Mouse (Mus musculus) forebrain, embryonic 16.5 days (tissue): ENCODE measurements around the gene Tlx2. TPM values are rescaled to one million over a fixed set of nuclear protein-coding genes. Genes with fewer than 3 reads are reported as not detected.

Source experiments
- ATAC-seq: fragments of 200-750 bp; cut with Nextera tagmentation; 2 replicates; pipeline ENCODE4 v1.8.0; 2017; ENCODE audit warnings: mild to moderate bottlenecking, moderate library complexity
- H3K27ac ChIP-seq: fragments of 300-500 bp; sonication (generic); 2 replicates; pipeline ENCODE4 v1.5.1; 2014; ENCODE audit warnings: low read length, control low read depth
- H3K27me3 ChIP-seq: fragments of 300-500 bp; sonication (generic); replicated peaks from 2 replicates; pipeline ENCODE4 v1.6.1; 2014; ENCODE audit warnings: low read length; ENCODE audit not compliant: control insufficient read depth, insufficient read depth
- H3K36me3 ChIP-seq: fragments of 300-500 bp; sonication (generic); 2 replicates; pipeline ENCODE4 v1.6.1; 2014; ENCODE audit not compliant: control insufficient read depth, insufficient read depth
- H3K4me1 ChIP-seq: fragments of 300-500 bp; sonication (generic); replicated peaks from 2 replicates; pipeline ENCODE4 v1.6.1; 2014; ENCODE audit warnings: low read length; ENCODE audit not compliant: control insufficient read depth, insufficient read depth
- H3K4me2 ChIP-seq: fragments of 300-500 bp; sonication (generic); 2 replicates; pipeline ENCODE4 v1.6.1; 2014; ENCODE audit warnings: mild to moderate bottlenecking, low read length, control low read depth
- H3K4me3 ChIP-seq: fragments of 300-500 bp; sonication (generic); replicated peaks from 2 replicates; pipeline ENCODE4 v1.5.1; 2014; ENCODE audit warnings: mild to moderate bottlenecking, low read length, control low read depth
- H3K9ac ChIP-seq: fragments of 300-500 bp; sonication (generic); replicated peaks from 2 replicates; pipeline ENCODE4 v1.6.1; 2014; ENCODE audit warnings: low read depth, low read length, control low read depth
- H3K9me3 ChIP-seq: fragments of 300-500 bp; sonication (generic); 2 replicates; pipeline ENCODE4 v1.6.1; 2016; ENCODE audit warnings: low read length; ENCODE audit not compliant: control insufficient read depth
- WGBS: fragments of 180-500 bp; shearing (Covaris S2); extraction: QIAGEN DNeasy Blood & Tissue Kit; methylation state at CpG from one replicate; pipeline ENCODE4 v1.1.7; 2014; 5-methylcytosine and 5-hydroxymethylcytosine counted together
- polyA plus RNA-seq: library from polyadenylated mRNA; unstranded; fragments of >200 nt; fragmentation: Nextera tagmentation; extraction: Ambion mirVana; gene quantifications from 2 replicates; pipeline ENCODE4 v1.2.1, GENCODE M21; 2015

The Tlx2 gene
- polyA plus RNA-seq, 1 experiment from 2014 or later, result not detected

DNA sequence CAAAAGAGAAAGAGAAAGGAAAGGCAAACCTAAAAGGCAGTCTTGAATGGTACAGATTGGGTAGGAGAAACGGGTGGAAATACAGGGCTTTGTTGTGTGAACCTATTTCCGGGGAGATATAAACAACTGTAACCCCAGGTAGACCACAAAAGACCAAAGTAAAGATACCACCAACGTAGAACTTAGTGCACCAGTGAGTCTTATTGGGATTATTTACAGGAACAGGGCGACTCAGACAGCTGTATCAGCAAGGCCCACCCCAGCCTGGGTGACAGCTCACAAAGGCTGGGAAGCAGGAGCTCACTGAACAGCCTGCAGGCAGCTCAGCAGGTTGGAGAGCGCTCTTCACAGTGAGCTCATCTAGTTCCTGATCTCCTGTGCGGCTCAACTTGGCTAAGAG, 25.9 kb upstream of the Tlx2 start:
- peaks cover 9% of the 10 kb centered on the region for H3K27me3 ChIP-seq
- no peaks in the 10 kb centered on the region for H3K9me3 ChIP-seq
- H3K36me3 ChIP-seq, result no peaks in the 10 kb centered on the region
- no peak overlapping the region for H3K27ac ChIP-seq
- 49% methylated on average over 6 of the region's 6 CpGs for WGBS
- no peaks in the 10 kb centered on the region for H3K4me1 ChIP-seq
- H3K4me3 ChIP-seq, result no peak overlapping the region
- H3K4me2 ChIP-seq, result no peak overlapping the region
- H3K9ac ChIP-seq, result no peak overlapping the region
- no peak for ATAC-seq

DNA sequence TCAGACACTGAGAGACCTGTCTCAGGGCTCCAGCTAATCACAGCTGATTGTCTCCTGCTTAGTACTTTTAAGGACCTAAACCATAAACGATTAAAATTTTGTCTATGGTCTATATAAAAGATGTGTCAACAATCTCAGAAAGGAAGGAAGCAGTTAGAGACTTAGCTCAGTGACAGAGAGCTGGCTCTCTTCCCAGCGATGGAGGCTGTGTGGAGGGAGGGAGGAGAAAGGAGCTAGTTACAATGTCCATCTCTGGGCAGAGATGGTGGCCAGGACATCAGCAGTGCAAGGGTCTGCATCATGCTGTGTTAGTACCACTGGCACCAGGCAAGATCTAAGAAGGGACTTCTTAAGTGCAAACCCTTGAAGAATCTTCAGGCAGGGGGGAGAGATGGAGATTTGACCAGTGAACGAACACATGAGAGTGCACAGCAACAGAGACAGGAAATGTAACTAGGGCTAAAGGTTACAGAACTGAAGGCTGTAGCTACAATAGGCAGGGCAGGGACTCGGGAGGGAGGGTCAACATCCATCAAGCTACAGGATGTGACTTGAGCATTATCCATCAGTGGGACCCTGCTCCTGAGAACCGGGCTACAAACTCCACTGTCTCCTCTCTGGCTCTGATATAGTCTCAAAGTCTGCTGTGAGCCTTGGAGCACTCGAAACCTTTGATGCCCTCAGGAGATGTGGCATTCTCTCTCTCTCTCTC, 22.5 kb upstream of the Tlx2 start:
- Histone ChIP-seq H3K9ac (no peak overlapping the region), H3K27ac (no peak overlapping the region), H3K4me2 (no peak overlapping the region), H3K27me3 (peaks cover 26% of the 10 kb centered on the region), H3K9me3 (no peaks in the 10 kb centered on the region), H3K4me1 (no peaks in the 10 kb centered on the region; the same call in 1 of the 2 replicates), H3K36me3 (no peaks in the 10 kb centered on the region), H3K4me3 (no peak overlapping the region)
- no peak for ATAC-seq
- WGBS, result 41% methylated on average over 6 of the region's 6 CpGs

DNA sequence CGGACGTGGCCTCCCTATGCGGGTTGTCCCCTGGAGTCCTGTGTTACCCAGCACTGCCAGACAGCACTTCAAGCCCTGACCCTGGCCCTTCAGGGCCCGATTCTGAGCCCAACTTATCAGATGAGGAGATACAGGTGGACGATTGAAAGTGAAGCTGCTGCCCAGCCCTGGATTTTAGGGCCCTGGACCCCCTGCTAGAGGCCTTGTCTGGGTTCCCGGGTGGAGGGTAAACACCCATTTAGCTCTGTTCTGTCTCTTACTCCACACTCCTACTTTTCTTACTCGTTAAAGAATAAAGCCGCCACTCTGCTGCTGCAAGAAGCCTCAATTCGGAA, 17.8 kb upstream of the Tlx2 start:
- no peak for ATAC-seq
- Histone ChIP-seq H3K9ac (no peak overlapping the region), H3K4me1 (no peaks in the 10 kb centered on the region; the same call in 1 of the 2 replicates), H3K27ac (no peak overlapping the region), H3K27me3 (peaks cover 59% of the 10 kb centered on the region), H3K4me3 (no peak overlapping the region), H3K4me2 (no peak overlapping the region), H3K9me3 (no peaks in the 10 kb centered on the region), H3K36me3 (no peaks in the 10 kb centered on the region)
- 2% methylated on average over 9 of the region's 9 CpGs for WGBS

DNA sequence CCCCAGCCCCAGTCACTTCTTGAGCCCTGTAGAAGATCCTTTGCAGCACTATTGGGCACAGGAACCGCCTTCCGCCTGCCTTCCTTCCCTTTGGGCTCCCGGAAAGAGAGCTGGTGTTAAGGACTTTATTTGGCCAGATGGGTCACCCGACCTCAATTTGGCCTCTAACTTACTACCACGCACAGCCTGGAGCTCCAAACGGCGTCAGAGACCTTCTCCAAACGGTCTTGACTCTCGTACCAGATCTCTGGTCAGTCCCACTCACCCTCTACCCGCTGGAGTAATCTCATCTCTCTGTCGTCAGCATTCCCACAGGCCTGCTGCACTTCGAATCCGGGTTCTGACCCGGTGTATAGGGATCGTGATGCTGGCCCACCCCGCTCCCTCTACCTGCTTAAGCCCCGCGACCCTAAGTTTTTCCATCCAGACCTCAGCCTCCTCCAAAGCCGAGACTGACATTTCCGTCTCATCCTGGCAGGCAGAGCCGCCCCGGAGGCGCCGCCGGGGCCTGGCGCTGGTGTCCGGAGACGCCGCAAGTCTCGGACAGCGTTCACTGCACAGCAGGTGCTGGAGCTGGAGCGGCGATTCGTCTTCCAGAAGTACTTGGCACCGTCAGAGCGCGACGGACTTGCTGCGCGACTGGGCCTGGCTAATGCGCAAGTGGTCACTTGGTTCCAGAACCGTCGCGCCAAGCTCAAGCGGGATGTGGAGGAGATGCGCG, 17.3 kb upstream of the Tlx2 start:
- Histone ChIP-seq H3K4me1 (no peaks in the 10 kb centered on the region; the same call in 1 of the 2 replicates), H3K4me3 (no peak overlapping the region), H3K4me2 (no peak overlapping the region), H3K27ac (no peak overlapping the region), H3K9ac (no peak overlapping the region), H3K36me3 (no peaks in the 10 kb centered on the region; the same call in 1 of the 2 replicates), H3K9me3 (no peaks in the 10 kb centered on the region), H3K27me3 (peaks cover 64% of the 10 kb centered on the region)
- ATAC-seq, result no peak
- under 1% methylated on average over 47 of the region's 47 CpGs for WGBS

DNA sequence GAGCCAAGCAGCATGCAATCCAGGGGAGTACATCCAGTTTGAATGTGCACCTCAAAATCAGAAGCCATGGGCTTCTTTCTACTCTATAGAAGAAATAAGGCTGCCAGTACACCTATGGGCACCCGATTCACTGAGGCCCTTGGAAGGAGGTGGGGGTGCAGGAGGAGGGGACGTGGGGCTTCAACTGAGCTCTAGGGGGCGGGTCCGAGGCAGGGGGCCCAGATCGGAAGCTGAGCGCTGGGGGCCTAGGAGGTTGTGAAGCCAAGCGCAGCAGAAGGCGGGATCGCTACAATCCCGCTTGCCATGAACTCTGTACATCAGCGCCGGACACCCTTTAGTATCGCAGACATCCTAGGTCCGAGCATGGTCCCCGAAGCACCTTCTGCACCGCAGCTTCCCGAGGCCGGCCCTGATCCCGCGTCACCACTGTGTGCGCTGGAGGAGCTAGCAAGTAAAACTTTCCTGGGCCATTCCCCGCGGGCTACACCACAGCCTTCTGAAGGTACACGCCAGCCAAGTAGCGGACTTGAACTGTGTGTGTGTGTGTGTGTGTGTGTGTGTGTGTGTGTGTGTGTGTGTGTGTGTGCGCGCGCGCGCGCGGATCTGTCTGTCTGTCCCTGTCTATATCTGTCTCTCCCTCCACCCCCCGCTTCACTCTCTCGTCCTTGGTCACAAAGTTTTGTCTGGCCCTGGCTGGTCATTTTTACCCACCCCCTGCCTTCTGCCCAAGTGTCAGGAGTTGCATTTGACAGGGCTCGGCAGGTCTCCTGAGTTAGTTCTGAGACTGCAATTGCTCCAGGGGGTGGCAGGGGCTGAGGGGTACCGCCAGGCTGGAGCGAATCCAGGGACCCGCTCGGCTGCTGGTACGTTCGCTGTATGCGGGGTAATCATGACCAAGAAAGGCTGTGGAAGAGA, 16.3 kb upstream of the Tlx2 start, which contains the start of gene Lbx2:
Gene Lbx2, plus strand, starts transcription at position 247 of the 915 bp plus-strand sequence.
- peaks cover 4% of the 10 kb centered on the region for H3K36me3 ChIP-seq
- H3K27me3 ChIP-seq, result peaks cover 65% of the 10 kb centered on the region
- no peaks in the 10 kb centered on the region for H3K9me3 ChIP-seq
- H3K9ac ChIP-seq, result no peak within 1 kb of the TSS
- no peaks in the 10 kb centered on the region; the same call in 1 of the 2 replicates for H3K4me1 ChIP-seq
- no peak within 1 kb of the TSS for H3K4me2 ChIP-seq
- no peak within 1 kb of the TSS for H3K27ac ChIP-seq
- no peak for ATAC-seq
- 3% methylated on average over 41 of the region's 42 CpGs for WGBS
- H3K4me3 ChIP-seq, result no peak within 1 kb of the TSS

DNA sequence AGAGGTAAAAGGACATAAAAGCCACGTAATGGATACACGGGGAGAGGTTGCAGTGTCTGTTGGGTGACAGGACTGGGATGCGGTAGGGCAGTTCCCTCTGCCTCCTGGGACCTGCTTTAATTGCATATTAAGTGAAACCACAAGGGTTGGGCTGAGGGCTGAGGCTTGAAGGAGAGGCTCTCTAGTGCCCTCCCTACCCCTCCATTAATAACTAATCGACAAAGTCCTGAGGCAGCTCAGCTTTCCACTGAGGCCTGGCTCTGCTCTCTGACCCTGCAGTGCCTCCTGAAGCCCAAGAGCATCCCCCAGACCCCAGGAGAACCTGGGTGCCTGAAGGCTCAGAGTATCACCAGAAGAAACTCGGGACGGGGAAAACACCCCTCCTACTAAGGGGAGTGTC, 14.4 kb upstream of the Tlx2 start:
- no peak for ATAC-seq
- Histone ChIP-seq H3K4me3 (no peak overlapping the region), H3K27ac (no peak overlapping the region), H3K36me3 (peaks cover 8% of the 10 kb centered on the region), H3K4me2 (no peak overlapping the region), H3K27me3 (peaks cover 56% of the 10 kb centered on the region), H3K9me3 (no peaks in the 10 kb centered on the region), H3K4me1 (peaks cover 7% of the 10 kb centered on the region), H3K9ac (no peak overlapping the region)
- 2% methylated on average over 6 of the region's 6 CpGs for WGBS

DNA sequence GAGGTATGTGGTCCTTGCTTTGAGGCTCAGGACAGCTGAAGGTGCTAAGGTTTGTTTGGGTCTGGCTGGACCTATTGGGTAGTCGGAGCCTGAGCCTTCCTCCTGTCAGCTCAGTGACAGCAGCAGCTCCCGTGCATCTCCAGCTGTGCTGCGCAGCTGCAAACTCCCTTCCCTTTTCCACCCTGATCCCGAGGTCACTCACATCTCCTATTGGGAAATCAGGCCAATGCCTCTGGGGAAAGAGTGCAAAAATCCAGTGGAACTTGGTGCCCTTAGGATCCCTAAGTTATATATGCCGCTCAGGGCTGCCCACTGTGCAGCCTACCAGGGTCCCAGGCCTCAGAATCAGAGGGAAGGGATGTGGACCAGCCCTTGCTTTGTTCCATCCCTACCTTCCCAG, 13.4 kb upstream of the Tlx2 start:
- WGBS, result 6% methylated on average over 5 of the region's 5 CpGs
- Histone ChIP-seq H3K27me3 (peaks cover 48% of the 10 kb centered on the region), H3K4me1 (peaks cover 14% of the 10 kb centered on the region), H3K4me3 (no peak overlapping the region), H3K27ac (no peak overlapping the region), H3K9ac (no peak overlapping the region), H3K9me3 (no peaks in the 10 kb centered on the region), H3K4me2 (no peak overlapping the region), H3K36me3 (peaks cover 8% of the 10 kb centered on the region)
- ATAC-seq, result no peak

DNA sequence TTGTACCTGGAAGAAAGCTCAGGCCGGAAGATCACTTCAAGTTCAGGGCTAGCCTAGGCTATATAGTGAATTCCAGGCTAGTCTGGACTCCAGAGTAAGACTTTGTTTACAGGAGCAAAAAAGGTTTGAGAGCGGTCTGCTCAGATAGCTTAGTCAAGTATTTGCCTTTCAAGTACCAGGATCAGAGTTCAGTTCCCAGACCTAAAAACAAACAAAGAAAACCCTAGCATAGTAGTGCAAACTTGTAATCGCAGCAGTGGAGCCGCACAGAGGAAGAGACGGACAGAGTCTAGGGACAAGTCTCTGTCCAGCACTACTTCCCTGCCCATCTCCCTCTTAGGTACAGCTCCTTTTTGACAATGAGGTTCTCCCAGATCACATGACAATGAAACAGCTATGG, 10.1 kb upstream of the Tlx2 start:
- H3K4me1 ChIP-seq, result peaks cover 21% of the 10 kb centered on the region
- no peak overlapping the region for H3K27ac ChIP-seq
- H3K4me2 ChIP-seq, result no peak overlapping the region
- peaks cover 39% of the 10 kb centered on the region for H3K27me3 ChIP-seq
- no peak for ATAC-seq
- H3K9ac ChIP-seq, result no peak overlapping the region
- H3K36me3 ChIP-seq, result peaks cover 8% of the 10 kb centered on the region
- no peak overlapping the region for H3K4me3 ChIP-seq
- WGBS, result 95% methylated on average over 5 of the region's 5 CpGs
- no peaks in the 10 kb centered on the region for H3K9me3 ChIP-seq

DNA sequence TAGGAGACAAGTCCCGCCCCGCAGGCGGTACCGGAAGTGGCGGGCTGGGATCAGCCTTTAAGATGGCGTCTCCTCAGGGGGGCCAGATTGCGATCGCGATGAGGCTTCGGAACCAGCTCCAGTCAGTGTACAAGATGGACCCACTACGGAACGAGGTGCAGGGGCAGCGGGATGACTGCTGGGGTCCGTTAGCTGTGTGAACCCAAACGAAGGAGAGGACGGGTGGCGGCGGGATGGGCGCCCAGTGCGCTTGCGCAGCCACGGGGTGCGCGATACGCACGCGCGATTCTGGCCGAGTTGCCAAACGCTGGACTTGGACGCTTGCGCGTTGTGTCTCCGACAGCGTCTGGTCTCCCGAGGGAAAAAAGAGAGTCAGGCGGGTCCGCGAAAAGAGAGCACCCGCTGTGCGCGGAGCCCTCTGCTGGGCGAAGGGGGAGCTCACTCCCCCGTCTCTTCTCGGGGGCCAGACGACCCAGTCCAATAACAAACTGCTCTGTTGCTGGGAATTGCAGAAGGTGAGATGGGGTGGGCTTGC, 8.3 kb upstream of the Tlx2 start:
- H3K27me3 ChIP-seq, result peaks cover 40% of the 10 kb centered on the region
- 0% methylated on average over 46 of the region's 46 CpGs for WGBS
- no peaks in the 10 kb centered on the region for H3K9me3 ChIP-seq
- peak overlapping the region; percentile 88 for H3K9ac ChIP-seq
- H3K4me3 ChIP-seq, result peak overlapping the region; percentile 85
- peaks cover 8% of the 10 kb centered on the region for H3K36me3 ChIP-seq
- H3K27ac ChIP-seq, result peak overlapping the region; percentile 94
- peaks cover 21% of the 10 kb centered on the region for H3K4me1 ChIP-seq
- ATAC-seq, result peak; percentile 94
- peak overlapping the region; percentile 84 for H3K4me2 ChIP-seq
